Mouse (Mus musculus) liver, embryonic 13.5 days (tissue): ENCODE data around the gene Hcn1. TPM values are rescaled to one million over a fixed set of nuclear protein-coding genes. Genes with fewer than 3 reads are reported as not detected.

Experiments used
- ATAC-seq: fragments of 200-750 bp; cut with Nextera tagmentation; 2 replicates; pipeline ENCODE4 v1.8.0; 2017; ENCODE audit warnings: low read depth, mild to moderate bottlenecking, moderate number of reproducible peaks, moderate library complexity
- DNase-seq: peaks from one replicate; pipeline ENCODE4 v3.0.0; 2022
- H3K27ac ChIP-seq: fragments of 300-500 bp; sonication (generic); 2 replicates; pipeline ENCODE4 v1.5.1; 2015; ENCODE audit warnings: moderate library complexity, mild to moderate bottlenecking, inconsistent platforms
- H3K27me3 ChIP-seq: fragments of 300-500 bp; sonication (generic); 2 replicates; pipeline ENCODE4 v1.6.1; 2015; ENCODE audit warnings: mild to moderate bottlenecking, inconsistent platforms
- H3K36me3 ChIP-seq: fragments of 300-500 bp; sonication (generic); 2 replicates; pipeline ENCODE4 v1.6.1; 2015; ENCODE audit warnings: mild to moderate bottlenecking, inconsistent platforms
- H3K4me1 ChIP-seq: fragments of 300-500 bp; sonication (generic); replicated peaks from 2 replicates; pipeline ENCODE4 v1.6.1; 2015; ENCODE audit warnings: inconsistent platforms
- H3K4me2 ChIP-seq: fragments of 300-500 bp; sonication (generic); 2 replicates; pipeline ENCODE4 v1.6.1; 2015; ENCODE audit warnings: inconsistent platforms, mild to moderate bottlenecking, moderate library complexity
- H3K4me3 ChIP-seq: fragments of 300-500 bp; sonication (generic); replicated peaks from 2 replicates; pipeline ENCODE4 v1.5.1; 2015; ENCODE audit warnings: mild to moderate bottlenecking, inconsistent platforms
- H3K9ac ChIP-seq: fragments of 300-500 bp; sonication (generic); 2 replicates; pipeline ENCODE4 v1.6.1; 2015; ENCODE audit warnings: mild to moderate bottlenecking, inconsistent platforms
- H3K9me3 ChIP-seq: fragments of 300-500 bp; sonication (generic); replicated peaks from 2 replicates; pipeline ENCODE4 v1.6.1; 2016; ENCODE audit warnings: inconsistent platforms
- WGBS: fragments of 180-500 bp; shearing (Covaris S2); methylation state at CpG from one replicate; pipeline ENCODE4 v1.1.7; 2015; ENCODE audit not compliant: insufficient replicate concordance; 5-methylcytosine and 5-hydroxymethylcytosine counted together
- polyA plus RNA-seq: library from polyadenylated mRNA; unstranded; fragments of >200 nt; fragmentation: Nextera tagmentation; extraction: Ambion mirVana; gene quantifications from 2 replicates; pipeline ENCODE4 v1.2.1, GENCODE M21; 2015

Gene Hcn1
- polyA plus RNA-seq, 1 experiment from 2014 or later, result 0.01 TPM

DNA sequence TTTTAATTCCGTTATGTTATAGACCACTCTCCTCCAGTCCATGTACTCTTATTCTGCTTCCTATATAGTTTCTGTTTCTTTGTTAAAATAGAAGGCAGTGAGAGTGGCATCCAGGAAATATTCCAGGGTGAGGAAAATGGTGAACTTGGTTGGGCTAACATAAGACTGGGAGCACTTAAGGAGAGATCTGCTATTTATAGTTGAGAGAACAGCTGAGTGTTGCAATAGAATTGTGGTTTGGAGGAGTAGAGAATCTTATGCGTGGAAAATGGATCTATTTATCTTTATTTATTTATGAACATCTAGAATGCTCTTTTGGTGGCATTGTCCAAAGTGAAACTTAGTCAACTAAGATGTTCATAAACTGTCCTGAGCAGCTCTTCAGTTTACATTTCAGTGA lies 104.4 kb downstream of the Hcn1 start:
- DNase-seq (no peak), ATAC-seq (no peak)
- H3K27ac ChIP-seq, result no peak overlapping the region
- H3K9ac ChIP-seq, result no peak overlapping the region
- H3K4me1 ChIP-seq, result no peaks in the 10 kb centered on the region
- H3K36me3 ChIP-seq, result no peaks in the 10 kb centered on the region
- H3K27me3 ChIP-seq, result no peaks in the 10 kb centered on the region
- H3K4me3 ChIP-seq, result no peak overlapping the region
- 60% methylated on average over 2 of the region's 2 CpGs for WGBS
- H3K4me2 ChIP-seq, result no peak overlapping the region
- no peaks in the 10 kb centered on the region for H3K9me3 ChIP-seq

DNA sequence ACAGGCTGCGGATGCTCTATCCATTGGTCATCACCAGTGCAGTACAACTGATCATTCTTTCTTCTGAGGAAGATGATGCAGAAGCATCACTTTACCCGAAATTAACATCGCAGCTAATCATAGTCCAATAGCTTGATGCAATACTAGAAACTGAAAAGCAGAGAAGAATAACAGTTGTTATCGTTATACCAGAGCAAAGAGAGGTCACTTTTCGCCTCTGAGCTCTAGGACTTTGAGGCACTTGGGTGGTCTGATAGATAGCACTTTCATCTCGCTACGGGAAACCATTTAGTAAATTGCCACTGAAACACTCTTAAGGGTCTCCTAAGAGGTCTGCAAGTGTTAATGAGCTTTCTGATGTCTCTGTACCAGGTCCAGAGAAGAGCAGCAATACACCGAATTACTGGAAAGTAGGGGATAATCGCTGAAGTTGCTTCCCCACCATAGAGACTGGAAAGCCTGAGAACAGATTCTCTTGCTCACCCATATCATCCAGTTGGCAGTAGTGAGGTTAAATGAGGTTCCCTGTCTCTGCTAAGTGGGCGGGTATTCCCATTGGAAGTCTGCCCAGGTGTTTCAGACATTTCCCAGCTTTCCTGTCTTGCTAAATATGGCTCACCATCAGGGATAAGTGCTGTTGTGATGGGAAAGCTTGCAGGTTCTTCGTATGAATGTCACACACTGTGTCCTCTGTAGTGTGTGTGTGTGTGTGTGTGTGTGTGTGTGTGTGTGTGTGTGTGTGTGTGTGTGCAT lies 105.0 kb downstream of the Hcn1 start:
- Histone ChIP-seq H3K9ac (no peak overlapping the region), H3K27me3 (no peaks in the 10 kb centered on the region), H3K9me3 (no peaks in the 10 kb centered on the region), H3K4me2 (no peak overlapping the region), H3K36me3 (no peaks in the 10 kb centered on the region), H3K4me1 (no peaks in the 10 kb centered on the region), H3K27ac (no peak overlapping the region), H3K4me3 (no peak overlapping the region)
- ATAC-seq (no peak), DNase-seq (no peak)
- WGBS, result 62% methylated on average over 11 of the region's 11 CpGs

DNA sequence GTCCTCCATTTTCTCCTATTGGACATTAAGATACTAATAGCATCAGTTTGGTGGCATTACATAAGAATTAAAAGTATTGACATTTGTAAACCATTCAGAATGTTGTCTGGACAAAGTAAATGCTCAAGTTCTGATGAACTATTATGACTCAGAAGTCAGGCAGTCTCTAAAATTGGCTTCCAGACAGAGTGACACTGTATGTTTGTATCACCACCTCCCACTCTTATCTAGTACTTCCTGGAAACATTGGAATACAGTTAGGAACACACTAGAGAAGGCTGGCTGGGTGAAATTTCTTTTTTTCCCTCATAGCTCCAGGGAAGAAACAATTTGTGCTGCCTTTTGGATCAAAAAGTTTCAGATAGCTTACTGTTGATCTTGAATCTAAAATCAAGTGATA lies 108.7 kb downstream of the Hcn1 start:
- H3K36me3 ChIP-seq, result no peaks in the 10 kb centered on the region
- H3K27ac ChIP-seq, result no peak overlapping the region
- H3K9me3 ChIP-seq, result no peaks in the 10 kb centered on the region
- ATAC-seq (no peak), DNase-seq (no peak)
- no peak overlapping the region for H3K4me3 ChIP-seq
- no peaks in the 10 kb centered on the region for H3K27me3 ChIP-seq
- no peak overlapping the region for H3K9ac ChIP-seq
- H3K4me2 ChIP-seq, result no peak overlapping the region
- no peaks in the 10 kb centered on the region for H3K4me1 ChIP-seq

DNA sequence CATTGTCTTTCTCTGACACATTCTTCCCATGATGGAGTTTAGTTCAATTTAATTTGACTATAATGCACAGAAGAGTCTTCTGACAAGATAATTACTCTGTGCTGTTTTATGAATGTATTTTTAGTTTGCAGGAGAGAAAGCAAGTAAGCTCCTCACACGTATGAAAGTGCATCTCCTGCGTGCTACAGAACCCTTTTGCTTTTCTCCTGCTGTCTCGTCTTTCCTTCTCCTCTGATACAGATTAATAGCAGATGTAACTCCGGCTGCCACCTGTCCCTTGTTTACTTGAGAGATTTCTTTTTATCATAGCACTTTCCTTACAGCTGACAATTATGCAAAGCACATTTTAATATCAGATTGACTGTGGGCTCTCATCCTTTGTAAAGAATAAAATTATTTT lies 120.0 kb downstream of the Hcn1 start:
- ATAC-seq, result no peak
- Histone ChIP-seq H3K27ac (no peak overlapping the region), H3K27me3 (no peaks in the 10 kb centered on the region), H3K9ac (no peak overlapping the region), H3K4me3 (no peak overlapping the region), H3K36me3 (no peaks in the 10 kb centered on the region), H3K4me1 (no peaks in the 10 kb centered on the region), H3K4me2 (no peak overlapping the region), H3K9me3 (no peaks in the 10 kb centered on the region)
- no peak for DNase-seq
- WGBS, result 41% methylated on average over 4 of the region's 4 CpGs

DNA sequence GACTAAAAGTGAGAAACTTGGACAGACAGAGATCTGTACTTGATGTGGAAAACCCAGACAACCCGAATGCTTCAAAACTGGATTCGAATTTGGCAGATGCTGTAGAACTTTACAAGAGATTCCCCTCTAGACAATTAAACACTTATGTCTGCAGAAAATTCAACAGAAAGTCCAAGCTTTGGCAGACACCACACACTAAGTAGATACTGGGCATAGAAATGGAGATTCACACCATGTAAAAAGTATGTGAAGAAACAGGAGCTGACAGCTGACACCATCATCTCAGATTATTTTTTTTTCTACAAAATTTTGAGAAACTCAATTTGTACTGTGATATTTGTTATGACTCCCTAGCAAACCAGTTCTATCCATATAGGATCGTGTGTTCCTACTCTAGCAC lies 122.0 kb downstream of the Hcn1 start:
- no peaks in the 10 kb centered on the region for H3K4me1 ChIP-seq
- H3K4me2 ChIP-seq, result no peak overlapping the region
- H3K4me3 ChIP-seq, result no peak overlapping the region
- ATAC-seq (no peak), DNase-seq (no peak)
- H3K9me3 ChIP-seq, result no peaks in the 10 kb centered on the region
- no peaks in the 10 kb centered on the region for H3K36me3 ChIP-seq
- no peak overlapping the region for H3K9ac ChIP-seq
- no peak overlapping the region for H3K27ac ChIP-seq
- WGBS, result 53% methylated on average over 3 of the region's 3 CpGs
- no peaks in the 10 kb centered on the region for H3K27me3 ChIP-seq

DNA sequence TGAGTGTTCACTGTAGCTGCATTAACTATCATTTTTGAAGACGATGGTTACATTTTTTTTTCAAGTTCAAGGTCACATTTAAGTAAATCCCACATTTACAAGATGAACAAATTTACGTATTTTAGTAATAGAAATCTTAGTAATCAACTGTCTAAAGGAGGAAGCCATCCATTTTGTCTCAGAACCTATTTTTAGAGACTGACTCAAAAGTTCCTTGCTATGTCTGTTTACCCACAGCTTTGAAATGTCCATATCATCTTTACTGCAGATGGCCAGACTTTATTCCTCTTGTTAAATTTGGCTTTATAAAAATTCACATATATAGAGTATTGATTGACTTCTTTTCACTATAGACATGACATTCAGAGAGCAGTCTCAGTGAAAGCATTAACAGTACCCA lies 126.3 kb downstream of the Hcn1 start:
- Histone ChIP-seq H3K9me3 (no peaks in the 10 kb centered on the region), H3K4me3 (no peak overlapping the region), H3K9ac (no peak overlapping the region), H3K4me2 (no peak overlapping the region), H3K27me3 (no peaks in the 10 kb centered on the region), H3K27ac (no peak overlapping the region), H3K36me3 (no peaks in the 10 kb centered on the region), H3K4me1 (no peaks in the 10 kb centered on the region)
- no peak for ATAC-seq
- no peak for DNase-seq
- WGBS, result 47% methylated on average over 2 of the region's 2 CpGs

DNA sequence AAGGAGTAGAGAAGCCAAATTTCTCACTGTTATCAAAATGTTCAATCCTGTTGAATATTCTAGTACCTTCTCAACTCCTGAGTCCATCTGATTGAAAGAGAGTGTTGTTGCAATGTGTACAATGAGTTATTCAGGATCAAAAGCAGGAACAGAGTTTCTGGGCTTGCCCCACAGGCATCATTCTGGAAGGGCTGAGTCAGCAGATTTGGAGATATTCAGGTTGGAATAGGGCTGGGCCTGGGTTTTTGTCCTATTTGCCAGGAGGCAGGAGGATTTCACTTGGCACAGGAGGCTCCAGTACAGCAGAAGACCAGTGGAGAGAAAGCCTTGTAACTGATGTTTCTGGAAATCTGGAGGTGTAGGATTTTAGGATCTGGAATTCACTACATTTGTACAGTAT lies 130.6 kb downstream of the Hcn1 start:
- Histone ChIP-seq H3K27ac (no peak overlapping the region), H3K36me3 (no peaks in the 10 kb centered on the region), H3K9ac (no peak overlapping the region), H3K27me3 (no peaks in the 10 kb centered on the region), H3K4me1 (no peaks in the 10 kb centered on the region), H3K4me2 (no peak overlapping the region), H3K9me3 (no peaks in the 10 kb centered on the region), H3K4me3 (no peak overlapping the region)
- DNase-seq, result no peak
- ATAC-seq, result no peak

DNA sequence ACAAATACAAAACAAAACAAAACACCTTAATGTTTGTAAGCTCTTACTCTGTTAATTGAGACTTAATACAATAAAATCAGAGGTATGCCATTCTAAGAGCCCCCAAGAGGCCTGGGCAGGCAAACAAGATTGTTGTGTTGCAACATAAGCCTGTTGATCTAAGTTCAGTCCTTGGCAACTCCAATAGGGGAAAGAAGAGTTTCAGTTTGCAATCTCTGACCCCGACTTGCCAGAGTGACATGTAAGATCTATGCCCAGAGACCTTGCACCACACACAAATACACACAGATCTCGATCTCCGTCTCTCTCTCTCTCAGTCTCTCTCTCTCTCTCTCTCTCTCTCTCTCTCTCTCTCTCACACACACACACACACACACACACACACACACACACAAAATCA lies 142.3 kb downstream of the Hcn1 start:
- Histone ChIP-seq H3K9me3 (no peaks in the 10 kb centered on the region), H3K4me2 (no peak overlapping the region), H3K27me3 (no peaks in the 10 kb centered on the region), H3K4me1 (no peaks in the 10 kb centered on the region), H3K27ac (no peak overlapping the region), H3K9ac (no peak overlapping the region), H3K4me3 (no peak overlapping the region), H3K36me3 (no peaks in the 10 kb centered on the region)
- ATAC-seq (no peak), DNase-seq (no peak)
- 67% methylated on average over 3 of the region's 3 CpGs for WGBS

DNA sequence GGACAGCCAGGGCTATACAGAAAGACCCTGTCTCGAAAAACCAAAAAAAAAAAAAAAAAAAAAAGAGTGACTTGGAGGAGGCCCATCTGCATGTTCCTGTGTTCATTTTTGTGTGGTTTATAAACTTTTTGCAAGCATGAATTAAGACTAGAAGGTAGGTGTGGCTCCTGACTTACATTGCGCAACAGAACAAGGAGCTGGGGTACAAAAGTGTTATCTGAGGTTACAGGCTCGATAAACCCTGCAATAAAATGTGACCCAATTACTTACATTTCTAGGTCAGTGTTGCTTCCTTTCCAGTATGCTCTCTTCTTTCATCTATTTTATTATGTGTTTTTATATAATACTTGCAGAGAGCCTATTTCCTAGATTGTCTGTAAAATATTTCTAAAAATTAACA lies 143.1 kb downstream of the Hcn1 start:
- H3K27ac ChIP-seq, result no peak overlapping the region
- H3K4me2 ChIP-seq, result no peak overlapping the region
- no peak for DNase-seq
- H3K9ac ChIP-seq, result no peak overlapping the region
- H3K27me3 ChIP-seq, result no peaks in the 10 kb centered on the region
- no peak for ATAC-seq
- H3K36me3 ChIP-seq, result no peaks in the 10 kb centered on the region
- H3K4me1 ChIP-seq, result no peaks in the 10 kb centered on the region
- H3K4me3 ChIP-seq, result no peak overlapping the region
- H3K9me3 ChIP-seq, result no peaks in the 10 kb centered on the region
- 55% methylated on average over 3 of the region's 3 CpGs for WGBS

DNA sequence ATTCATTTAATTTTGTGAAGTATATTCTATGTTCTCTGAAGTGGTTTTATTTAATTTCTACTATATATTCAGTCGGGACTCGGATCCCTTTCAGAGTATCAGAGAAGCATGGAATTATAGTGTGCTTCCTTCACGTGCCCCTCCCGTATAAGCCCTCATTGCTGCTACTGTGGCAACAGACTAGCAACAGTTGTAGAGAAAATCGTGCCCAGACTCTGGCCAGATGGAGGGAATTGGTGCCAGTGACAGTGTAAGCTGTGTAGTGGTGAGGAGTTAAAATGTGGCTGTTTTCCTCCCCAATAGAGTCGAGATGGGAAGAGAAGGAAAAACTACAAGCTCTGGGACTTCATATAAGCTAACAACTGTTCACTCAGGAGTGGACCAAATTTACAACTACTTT lies 163.4 kb downstream of the Hcn1 start:
- ATAC-seq (no peak), DNase-seq (no peak)
- Histone ChIP-seq H3K4me2 (no peak overlapping the region), H3K9ac (no peak overlapping the region), H3K4me3 (no peak overlapping the region), H3K27me3 (no peaks in the 10 kb centered on the region), H3K4me1 (no peaks in the 10 kb centered on the region), H3K27ac (no peak overlapping the region), H3K9me3 (no peaks in the 10 kb centered on the region), H3K36me3 (no peaks in the 10 kb centered on the region)
- WGBS, result 64% methylated on average over 6 of the region's 6 CpGs

DNA sequence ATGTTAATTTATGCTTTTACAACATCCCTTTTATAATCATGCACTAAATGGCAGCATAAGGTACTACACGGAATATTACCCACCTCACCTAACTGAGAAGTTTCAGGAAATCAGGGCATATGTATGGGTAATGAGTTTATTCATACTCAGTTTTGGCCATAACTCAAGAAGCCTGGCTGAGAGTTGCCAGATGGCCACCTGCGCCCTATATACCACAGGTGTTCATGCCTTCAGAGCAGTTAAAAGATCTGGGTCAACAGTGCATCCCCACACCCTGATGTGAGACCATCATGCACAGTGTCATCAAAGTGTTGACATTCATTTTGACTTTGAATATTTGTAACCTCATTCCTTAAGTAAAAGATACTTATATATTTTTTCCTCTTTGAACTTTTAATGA lies 183.3 kb downstream of the Hcn1 start:
- Histone ChIP-seq H3K27me3 (no peaks in the 10 kb centered on the region), H3K4me2 (no peak overlapping the region), H3K9ac (no peak overlapping the region), H3K9me3 (no peaks in the 10 kb centered on the region), H3K4me1 (no peaks in the 10 kb centered on the region), H3K36me3 (no peaks in the 10 kb centered on the region), H3K4me3 (no peak overlapping the region), H3K27ac (no peak overlapping the region)
- ATAC-seq (no peak), DNase-seq (no peak)
- 54% methylated on average over 2 of the region's 2 CpGs for WGBS

DNA sequence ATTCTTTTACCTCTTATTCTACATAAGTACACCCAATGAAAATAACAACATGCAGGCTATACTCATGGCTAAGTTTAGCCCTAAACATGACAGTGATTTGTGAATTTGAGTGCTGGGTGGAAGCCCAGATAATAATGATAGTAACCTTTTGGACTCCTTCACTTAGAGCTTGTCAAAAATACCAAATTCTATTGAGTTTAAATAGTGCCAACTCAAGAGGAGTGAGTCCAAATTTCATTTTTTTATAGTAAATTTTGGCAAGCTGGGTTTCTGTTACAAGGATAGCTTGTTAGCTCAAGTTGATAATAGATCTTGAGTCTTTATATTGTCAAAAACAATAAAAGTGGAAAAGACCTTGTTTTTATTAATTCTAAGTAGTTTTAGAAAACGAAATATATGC lies 190.7 kb downstream of the Hcn1 start:
- Histone ChIP-seq H3K9me3 (no peaks in the 10 kb centered on the region), H3K4me2 (no peak overlapping the region), H3K9ac (no peak overlapping the region), H3K4me3 (no peak overlapping the region), H3K27me3 (no peaks in the 10 kb centered on the region), H3K36me3 (no peaks in the 10 kb centered on the region), H3K27ac (no peak overlapping the region), H3K4me1 (no peaks in the 10 kb centered on the region)
- ATAC-seq, result no peak
- DNase-seq, result no peak
- WGBS, result 26% methylated on average over 1 of the region's 1 CpGs
